Mouse (Mus musculus): Measurements from ENCODE around the gene Rarg. TPM values are rescaled to one million over a fixed set of nuclear protein-coding genes. Genes with fewer than 3 reads are reported as not detected.

The Rarg gene
- polyA plus RNA-seq (2014; fragmentation: Nextera tagmentation; extraction: Ambion mirVana), result 38.5 and 38.7 TPM in 2 replicates

DNA sequence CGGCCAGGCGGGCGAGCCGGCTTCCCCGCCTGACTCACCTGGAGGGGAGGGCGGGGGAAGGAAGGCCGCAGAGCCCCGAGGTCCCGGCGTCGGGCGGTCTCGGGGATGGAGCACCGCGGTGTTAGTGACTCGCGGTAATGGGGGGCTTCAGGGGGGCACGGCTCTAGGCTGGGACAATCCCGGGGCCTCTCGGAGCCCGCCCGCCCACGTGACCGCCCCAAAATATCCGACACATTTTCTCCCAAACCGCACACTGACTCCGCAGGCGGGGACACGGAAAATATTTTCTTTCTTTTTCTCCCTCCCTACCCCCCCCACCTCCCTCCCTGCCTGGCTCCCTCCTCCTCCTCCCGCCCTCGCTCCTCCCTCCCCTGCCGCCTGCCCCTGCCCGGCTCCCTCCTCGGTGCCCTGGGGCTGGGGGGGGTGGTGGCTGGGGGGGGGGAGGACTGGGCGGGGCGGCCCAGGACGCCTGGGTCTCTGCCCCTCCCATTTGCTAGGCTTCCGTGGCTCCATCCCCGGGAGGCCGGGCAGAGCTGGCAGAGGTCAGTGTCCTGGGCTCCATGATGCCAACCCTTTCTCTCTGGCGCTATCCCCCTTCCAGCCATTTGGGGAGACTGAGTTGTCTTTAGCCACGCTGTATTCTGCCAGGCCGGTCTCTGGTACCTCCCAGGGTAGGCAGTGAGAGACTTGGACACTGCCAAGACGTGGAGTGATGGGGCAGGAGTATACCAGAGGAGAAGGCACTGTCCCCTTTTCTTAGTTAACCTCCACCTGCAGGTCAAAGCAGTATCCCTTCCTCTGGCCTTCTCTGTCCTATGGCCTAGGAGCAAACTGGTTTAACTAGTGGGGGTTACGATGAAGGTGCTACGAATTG lies at the start of gene Rarg:
Rarg (minus strand) TSS at position 316 of the 874 bp plus-strand sequence.
- Histone ChIP-seq H3K9ac (peak within 1 kb of the TSS; percentile 83), H3K4me2 (peak within 1 kb of the TSS; percentile 88), H3K27me3 (ENCODE audit: insufficient read depth, low read length) (no peaks in the 10 kb centered on the region), H3K4me1 (ENCODE audit: insufficient read depth) (peaks cover 26% of the 10 kb centered on the region), H3K4me3 (ENCODE audit: low read depth, low read length) (peak within 1 kb of the TSS; percentile 71), H3K36me3 (ENCODE audit: insufficient read depth) (peaks cover 6% of the 10 kb centered on the region; the same call in 1 of the 2 replicates), H3K9me3 (ENCODE audit: low read depth, low read length) (no peaks in the 10 kb centered on the region), H3K27ac (ENCODE audit: low read depth) (peak within 1 kb of the TSS; percentile 93)
- WGBS, result 1% methylated on average over 44 of the region's 46 CpGs
- ATAC-seq (ENCODE audit: insufficient read depth) (peak; percentile 53), DNase-seq (peak; percentile 69)
- 0 out of 2 replicates have a peak, but pooled peaks have one; percentile 8 for TF ChIP-seq CTCF (IDR thresholded peaks at IDR 0.05; ENCODE audit: low read depth)

DNA sequence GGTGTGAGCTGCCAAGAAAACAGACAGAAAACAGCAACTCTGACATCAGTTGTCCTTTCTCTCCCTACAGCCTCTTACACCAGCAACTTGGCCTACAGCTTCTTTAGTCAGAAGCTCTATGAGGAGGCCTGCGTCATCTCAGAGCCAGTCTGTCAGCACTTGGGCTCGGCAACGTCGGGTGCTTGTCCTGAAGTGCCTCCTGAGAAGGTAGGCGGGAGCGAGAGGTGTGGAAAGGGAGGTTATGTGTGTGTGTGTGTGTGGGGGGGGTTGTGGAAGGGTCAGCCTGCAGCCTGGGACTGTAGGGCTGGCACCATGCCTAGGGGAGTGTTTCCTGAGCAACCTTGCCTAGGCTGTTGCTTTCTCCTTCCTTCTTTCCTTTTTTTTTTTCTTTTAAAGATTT lies 45.2 kb upstream of the Rarg start:
- no peak overlapping the region for H3K9ac ChIP-seq
- peak; percentile 30 for DNase-seq
- H3K27me3 ChIP-seq (ENCODE audit: insufficient read depth, low read length), result no peaks in the 10 kb centered on the region
- TF ChIP-seq CTCF (IDR thresholded peaks at IDR 0.05; ENCODE audit: low read depth), result no peak
- no peaks in the 10 kb centered on the region for H3K4me1 ChIP-seq (ENCODE audit: insufficient read depth)
- no peak overlapping the region for H3K4me3 ChIP-seq (ENCODE audit: low read depth, low read length)
- no peak overlapping the region for H3K4me2 ChIP-seq
- H3K36me3 ChIP-seq (ENCODE audit: insufficient read depth), result peaks cover 79% of the 10 kb centered on the region
- ATAC-seq (ENCODE audit: insufficient read depth), result peak; percentile 31; the same call in 1 of the 2 replicates
- 56% methylated on average over 6 of the region's 6 CpGs for WGBS
- H3K9me3 ChIP-seq (ENCODE audit: low read depth, low read length), result no peaks in the 10 kb centered on the region
- H3K27ac ChIP-seq (ENCODE audit: low read depth), result no peak overlapping the region

DNA sequence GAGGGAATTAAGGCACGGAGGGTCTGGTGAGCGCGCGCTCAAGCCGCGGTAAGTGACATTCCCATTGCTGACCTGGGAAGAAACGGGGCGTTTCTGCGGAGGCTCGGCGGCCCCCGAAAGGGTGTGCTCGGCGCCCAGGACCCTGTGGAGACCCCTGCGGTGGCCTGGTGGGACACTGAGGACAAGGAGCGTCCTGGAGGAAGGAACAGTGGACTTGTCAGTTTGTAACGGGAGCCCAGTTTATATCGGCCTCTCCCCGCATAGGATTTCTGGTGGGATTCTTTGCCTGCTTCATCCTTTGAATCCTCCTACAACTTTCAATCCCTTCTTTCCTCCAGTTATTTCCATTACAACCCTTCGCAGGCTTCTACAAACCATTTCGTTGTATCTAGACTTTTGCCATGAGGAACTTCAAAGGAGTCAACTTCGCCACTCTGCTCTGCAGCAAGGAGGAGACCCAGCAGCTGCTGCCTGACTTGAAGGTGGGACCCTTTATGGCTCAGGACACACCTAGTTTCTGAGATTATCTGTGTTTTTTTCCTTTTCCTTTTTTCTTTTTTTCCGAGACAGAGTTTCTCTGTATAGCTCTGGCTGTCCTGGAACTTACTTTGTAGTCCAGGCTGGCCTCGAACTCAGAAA lies 39.2 kb upstream of the Rarg start:
- H3K9me3 ChIP-seq (ENCODE audit: low read depth, low read length), result no peaks in the 10 kb centered on the region
- peak; percentile 14 for DNase-seq
- WGBS, result 2% methylated on average over 24 of the region's 24 CpGs
- no peak overlapping the region for H3K27ac ChIP-seq (ENCODE audit: low read depth)
- no peaks in the 10 kb centered on the region for H3K27me3 ChIP-seq (ENCODE audit: insufficient read depth, low read length)
- H3K4me2 ChIP-seq, result peak overlapping the region; percentile 73
- peaks cover 3% of the 10 kb centered on the region; the same call in 1 of the 2 replicates for H3K4me1 ChIP-seq (ENCODE audit: insufficient read depth)
- peak overlapping the region; percentile 65 for H3K4me3 ChIP-seq (ENCODE audit: low read depth, low read length)
- H3K36me3 ChIP-seq (ENCODE audit: insufficient read depth), result peaks cover 35% of the 10 kb centered on the region
- no peak for TF ChIP-seq CTCF (IDR thresholded peaks at IDR 0.05; ENCODE audit: low read depth)
- ATAC-seq (ENCODE audit: insufficient read depth), result peak; percentile 58
- H3K9ac ChIP-seq, result peak overlapping the region; percentile 51

DNA sequence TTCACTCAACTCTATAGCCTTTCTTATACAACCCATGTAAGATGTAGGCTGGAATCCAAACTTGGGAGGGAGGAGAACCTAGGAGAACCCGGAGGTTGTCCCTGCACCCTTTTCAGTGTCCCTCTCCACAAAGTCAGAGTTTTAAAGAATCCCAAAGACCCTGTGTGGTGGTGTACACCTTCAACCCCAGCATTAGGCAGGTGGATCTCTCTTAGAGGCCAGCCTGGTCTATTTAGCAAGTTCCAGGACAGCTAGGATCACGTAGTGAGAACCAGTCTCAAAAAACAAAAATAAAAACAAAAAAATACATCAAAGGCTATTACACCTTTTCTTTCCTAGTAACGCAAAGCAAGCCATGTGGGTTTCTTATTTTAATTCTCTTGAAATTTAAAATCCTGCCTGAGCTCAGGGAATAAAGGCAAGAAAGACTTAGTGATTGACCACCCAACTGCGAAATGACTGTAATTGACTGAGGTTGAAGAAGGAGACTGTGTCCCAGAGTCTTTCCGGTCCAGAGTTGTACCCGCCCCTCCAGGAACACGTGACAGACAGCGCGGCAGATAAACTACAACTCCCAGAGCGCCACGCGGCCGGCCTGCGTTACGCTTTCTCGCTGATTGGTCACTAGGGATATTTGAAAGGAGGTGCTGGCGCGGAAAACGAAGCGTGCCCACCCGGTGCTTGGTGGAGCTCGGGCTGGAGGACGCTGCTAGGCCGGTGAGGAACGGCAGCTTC lies 38.5 kb upstream of the Rarg start, which contains the start of gene Espl1:
Espl1 (plus strand) TSS at position 634 of the 735 bp plus-strand sequence.
- TF ChIP-seq CTCF (IDR thresholded peaks at IDR 0.05; ENCODE audit: low read depth), result no peak
- 7% methylated on average over 25 of the region's 25 CpGs for WGBS
- H3K4me2 ChIP-seq, result peak within 1 kb of the TSS; percentile 73
- H3K27ac ChIP-seq (ENCODE audit: low read depth), result peak within 1 kb of the TSS; percentile 30; the same call in 1 of the 2 replicates
- peak within 1 kb of the TSS; percentile 51 for H3K9ac ChIP-seq
- H3K9me3 ChIP-seq (ENCODE audit: low read depth, low read length), result no peaks in the 10 kb centered on the region
- peak; percentile 99 for ATAC-seq (ENCODE audit: insufficient read depth)
- H3K4me1 ChIP-seq (ENCODE audit: insufficient read depth), result peaks cover 3% of the 10 kb centered on the region; the same call in 1 of the 2 replicates
- H3K36me3 ChIP-seq (ENCODE audit: insufficient read depth), result peaks cover 28% of the 10 kb centered on the region
- H3K4me3 ChIP-seq (ENCODE audit: low read depth, low read length), result peak within 1 kb of the TSS; percentile 65
- peak; percentile 99 for DNase-seq
- no peaks in the 10 kb centered on the region for H3K27me3 ChIP-seq (ENCODE audit: insufficient read depth, low read length)

DNA sequence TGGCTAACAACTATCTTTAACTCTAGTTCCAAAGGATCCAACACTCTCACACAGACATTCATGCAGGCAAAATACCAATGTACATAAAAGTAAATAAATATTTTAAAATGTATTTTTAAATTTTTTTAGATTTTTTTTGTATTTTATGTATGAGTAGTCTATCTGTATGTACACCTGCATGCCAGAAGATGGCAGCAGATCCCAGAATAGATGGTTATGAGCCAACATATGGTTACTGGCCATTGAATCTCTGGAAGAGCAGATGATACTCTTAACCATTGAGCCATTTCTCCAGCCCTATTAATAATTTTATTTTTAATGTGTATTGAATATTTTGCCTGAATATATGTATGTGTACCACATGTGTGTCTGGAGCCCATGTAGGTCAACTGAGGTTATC lies 30.1 kb upstream of the Rarg start:
- DNase-seq (peak; percentile 82), ATAC-seq (ENCODE audit: insufficient read depth) (peak; percentile 39; the same call in 1 of the 2 replicates)
- Histone ChIP-seq H3K4me1 (ENCODE audit: insufficient read depth) (peaks cover 4% of the 10 kb centered on the region; the same call in 1 of the 2 replicates), H3K27ac (ENCODE audit: low read depth) (no peak overlapping the region), H3K4me2 (no peak overlapping the region), H3K4me3 (ENCODE audit: low read depth, low read length) (no peak overlapping the region), H3K27me3 (ENCODE audit: insufficient read depth, low read length) (no peaks in the 10 kb centered on the region), H3K9me3 (ENCODE audit: low read depth, low read length) (no peaks in the 10 kb centered on the region), H3K36me3 (ENCODE audit: insufficient read depth) (0 out of 2 replicates have a peak, but pooled peaks cover 4% of the 10 kb centered on the region), H3K9ac (no peak overlapping the region)
- TF ChIP-seq CTCF (IDR thresholded peaks at IDR 0.05; ENCODE audit: low read depth), result peak; percentile 67

DNA sequence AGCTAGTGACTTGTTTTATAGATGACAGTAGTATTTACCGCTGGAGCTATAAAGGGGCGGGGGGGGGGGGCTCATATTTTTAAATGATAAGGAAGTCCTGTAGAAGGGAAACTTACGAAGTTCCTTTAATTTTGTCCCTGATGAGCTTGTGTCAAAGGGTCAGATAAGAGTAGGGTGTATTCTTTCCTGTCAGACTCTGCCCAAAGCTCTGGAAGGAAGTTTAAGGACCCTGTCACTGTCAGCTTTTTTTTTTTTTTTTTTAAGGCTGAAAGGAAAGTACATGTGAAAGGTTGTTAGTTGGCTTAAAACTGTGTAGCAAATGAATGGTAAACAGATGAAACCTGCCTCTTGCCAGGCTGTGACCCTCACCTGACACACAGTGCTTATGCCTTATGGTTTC lies 26.3 kb upstream of the Rarg start:
- DNase-seq (no peak), ATAC-seq (ENCODE audit: insufficient read depth) (no peak)
- H3K4me1 ChIP-seq (ENCODE audit: insufficient read depth), result peaks cover 11% of the 10 kb centered on the region; the same call in 1 of the 2 replicates
- H3K9me3 ChIP-seq (ENCODE audit: low read depth, low read length), result no peaks in the 10 kb centered on the region
- WGBS, result 73% methylated on average over 3 of the region's 3 CpGs
- no peak overlapping the region for H3K4me2 ChIP-seq
- no peak overlapping the region for H3K9ac ChIP-seq
- peaks cover 22% of the 10 kb centered on the region for H3K36me3 ChIP-seq (ENCODE audit: insufficient read depth)
- no peaks in the 10 kb centered on the region for H3K27me3 ChIP-seq (ENCODE audit: insufficient read depth, low read length)
- H3K27ac ChIP-seq (ENCODE audit: low read depth), result no peak overlapping the region
- TF ChIP-seq CTCF (IDR thresholded peaks at IDR 0.05; ENCODE audit: low read depth), result no peak
- no peak overlapping the region for H3K4me3 ChIP-seq (ENCODE audit: low read depth, low read length)
